Mouse (Mus musculus) heart, embryonic 12.5 days (tissue): Measurements from ENCODE around the gene Kctd19. TPM values are rescaled to one million over a fixed set of nuclear protein-coding genes. Genes with fewer than 3 reads are reported as not detected.

Experiments used
- ATAC-seq: fragments of 200-750 bp; cut with Nextera tagmentation; 2 replicates; pipeline ENCODE4 v1.8.0; 2017; ENCODE audit warnings: moderate TSS enrichment, moderate library complexity; ENCODE audit not compliant: insufficient number of reproducible peaks, low FRiP score
- H3K27ac ChIP-seq: fragments of 300-500 bp; sonication (generic); 2 replicates; pipeline ENCODE4 v1.5.1; 2016; ENCODE audit warnings: mild to moderate bottlenecking, moderate library complexity; ENCODE audit not compliant: poor library complexity, severe bottlenecking
- H3K27me3 ChIP-seq: fragments of 300-500 bp; sonication (generic); replicated peaks from 2 replicates; pipeline ENCODE4 v1.6.1; 2016; ENCODE audit warnings: mild to moderate bottlenecking, moderate library complexity
- H3K36me3 ChIP-seq: fragments of 300-500 bp; sonication (generic); 2 replicates; pipeline ENCODE4 v1.6.1; 2016; ENCODE audit warnings: mild to moderate bottlenecking, moderate library complexity
- H3K4me1 ChIP-seq: fragments of 300-500 bp; sonication (generic); replicated peaks from 2 replicates; pipeline ENCODE4 v1.6.1; 2016; ENCODE audit warnings: mild to moderate bottlenecking
- H3K4me2 ChIP-seq: fragments of 300-500 bp; sonication (generic); 2 replicates; pipeline ENCODE4 v1.6.1; 2016; ENCODE audit warnings: mild to moderate bottlenecking, moderate library complexity
- H3K4me3 ChIP-seq: fragments of 300-500 bp; sonication (generic); 2 replicates; pipeline ENCODE4 v1.5.1; 2016; ENCODE audit warnings: mild to moderate bottlenecking
- H3K9ac ChIP-seq: fragments of 300-500 bp; sonication (generic); 2 replicates; pipeline ENCODE4 v1.6.1; 2016; ENCODE audit warnings: mild to moderate bottlenecking, moderate library complexity
- H3K9me3 ChIP-seq: fragments of 300-500 bp; sonication (generic); replicated peaks from 2 replicates; pipeline ENCODE4 v1.6.1; 2016; ENCODE audit warnings: mild to moderate bottlenecking, moderate library complexity
- WGBS: fragments of 180-500 bp; shearing (Covaris S2); methylation state at CpG from one replicate; pipeline ENCODE4 v1.1.7; 2016; 5-methylcytosine and 5-hydroxymethylcytosine counted together
- polyA plus RNA-seq: library from polyadenylated mRNA; unstranded; fragments of >200 nt; fragmentation: Nextera tagmentation; extraction: Ambion mirVana; gene quantifications from 2 replicates; pipeline ENCODE4 v1.2.1, GENCODE M21; 2016

Gene Kctd19
- polyA plus RNA-seq, 1 experiment from 2014 or later = not detected

GRCm38 (mm10) chr8:105348450-105349095 lies 64.7 kb downstream of the Kctd19 start, which contains the start of gene Slc9a5:
Slc9a5 (plus strand) TSS chr8:105348843.
- H3K9ac ChIP-seq = peak within 1 kb of the TSS; percentile 88
- ATAC-seq = no peak
- peak within 1 kb of the TSS; percentile 92 for H3K27ac ChIP-seq
- peaks cover 49% of the 10 kb centered on the region for H3K4me1 ChIP-seq
- H3K9me3 ChIP-seq = no peaks in the 10 kb centered on the region
- under 1% methylated on average over 34 of the region's 34 CpGs for WGBS
- peak within 1 kb of the TSS; percentile 99 for H3K4me2 ChIP-seq
- peak within 1 kb of the TSS; percentile 78 for H3K4me3 ChIP-seq
- H3K27me3 ChIP-seq = no peaks in the 10 kb centered on the region; the same call in 1 of the 2 replicates
- no peaks in the 10 kb centered on the region for H3K36me3 ChIP-seq

GRCm38 (mm10) chr8:105347428-105348221 lies 65.7 kb downstream of the Kctd19 start, which contains the start of gene Fhod1:
Fhod1 (minus strand) TSS chr8:105347953.
- peak; percentile 90 for ATAC-seq
- H3K27me3 ChIP-seq = no peaks in the 10 kb centered on the region; the same call in 1 of the 2 replicates
- H3K4me2 ChIP-seq = peak within 1 kb of the TSS; percentile 99
- peak within 1 kb of the TSS; percentile 88 for H3K9ac ChIP-seq
- H3K9me3 ChIP-seq = no peaks in the 10 kb centered on the region
- WGBS = under 1% methylated on average over 53 of the region's 53 CpGs
- peaks cover 52% of the 10 kb centered on the region for H3K4me1 ChIP-seq
- H3K27ac ChIP-seq = peak within 1 kb of the TSS; percentile 92
- H3K4me3 ChIP-seq = peak within 1 kb of the TSS; percentile 78
- H3K36me3 ChIP-seq = no peaks in the 10 kb centered on the region

- ATAC-seq = peak; percentile 40
- Histone ChIP-seq H3K4me3 (peak overlapping the region; percentile 78), H3K36me3 (no peaks in the 10 kb centered on the region), H3K27me3 (no peaks in the 10 kb centered on the region; the same call in 1 of the 2 replicates), H3K4me1 (peaks cover 56% of the 10 kb centered on the region), H3K4me2 (peak overlapping the region; percentile 99), H3K27ac (peak overlapping the region; percentile 92), H3K9ac (peak overlapping the region; percentile 88), H3K9me3 (no peaks in the 10 kb centered on the region)
- WGBS = under 1% methylated on average over 34 of the region's 34 CpGs
Observed at GRCm38 (mm10) chr8:105346611-105347427, 66.5 kb downstream of the Kctd19 start.

- H3K4me2 ChIP-seq = peak overlapping the region; percentile 99
- 41% methylated on average over 7 of the region's 7 CpGs for WGBS
- peak overlapping the region; percentile 88; the same call in 1 of the 2 replicates for H3K9ac ChIP-seq
- H3K9me3 ChIP-seq = no peaks in the 10 kb centered on the region
- peak overlapping the region; percentile 54 for H3K27ac ChIP-seq
- peaks cover 64% of the 10 kb centered on the region for H3K4me1 ChIP-seq
- ATAC-seq = no peak
- H3K36me3 ChIP-seq = no peaks in the 10 kb centered on the region
- no peaks in the 10 kb centered on the region for H3K27me3 ChIP-seq
- peak overlapping the region; percentile 78 for H3K4me3 ChIP-seq
Observed at GRCm38 (mm10) chr8:105345061-105345975, 68.0 kb downstream of the Kctd19 start.

GRCm38 (mm10) chr8:105343791-105344574 lies 69.3 kb downstream of the Kctd19 start:
- ATAC-seq = no peak
- Histone ChIP-seq H3K27ac (no peak overlapping the region), H3K4me3 (no peak overlapping the region), H3K9me3 (no peaks in the 10 kb centered on the region), H3K27me3 (no peaks in the 10 kb centered on the region), H3K36me3 (no peaks in the 10 kb centered on the region), H3K4me2 (peak overlapping the region; percentile 4; the same call in 1 of the 2 replicates), H3K9ac (no peak overlapping the region), H3K4me1 (peaks cover 67% of the 10 kb centered on the region)
- 54% methylated on average over 8 of the region's 8 CpGs for WGBS

- Histone ChIP-seq H3K27ac (no peak overlapping the region), H3K4me1 (peaks cover 76% of the 10 kb centered on the region), H3K9me3 (no peaks in the 10 kb centered on the region), H3K9ac (no peak overlapping the region), H3K36me3 (peaks cover 7% of the 10 kb centered on the region), H3K27me3 (no peaks in the 10 kb centered on the region), H3K4me3 (no peak overlapping the region), H3K4me2 (no peak overlapping the region)
- WGBS = 62% methylated on average over 4 of the region's 4 CpGs
- ATAC-seq = no peak
Observed at GRCm38 (mm10) chr8:105342768-105343167, 70.5 kb downstream of the Kctd19 start.

GRCm38 (mm10) chr8:105341399-105341798 lies 71.9 kb downstream of the Kctd19 start:
- H3K27ac ChIP-seq = peak overlapping the region; percentile 74
- no peak overlapping the region for H3K4me3 ChIP-seq
- no peak overlapping the region; the same call in 1 of the 2 replicates for H3K9ac ChIP-seq
- no peaks in the 10 kb centered on the region for H3K27me3 ChIP-seq
- H3K4me1 ChIP-seq = peaks cover 71% of the 10 kb centered on the region
- H3K36me3 ChIP-seq = peaks cover 21% of the 10 kb centered on the region
- no peaks in the 10 kb centered on the region for H3K9me3 ChIP-seq
- ATAC-seq = no peak
- H3K4me2 ChIP-seq = peak overlapping the region; percentile 11; the same call in 1 of the 2 replicates
- WGBS = 27% methylated on average over 8 of the region's 8 CpGs

- 53% methylated on average over 6 of the region's 6 CpGs for WGBS
- H3K4me2 ChIP-seq = 0 out of 2 replicates have a peak overlapping the region, but pooled peaks have one; percentile 5
- H3K27me3 ChIP-seq = no peaks in the 10 kb centered on the region
- H3K9me3 ChIP-seq = no peaks in the 10 kb centered on the region
- H3K36me3 ChIP-seq = peaks cover 34% of the 10 kb centered on the region
- H3K9ac ChIP-seq = no peak overlapping the region
- no peak overlapping the region for H3K4me3 ChIP-seq
- H3K27ac ChIP-seq = peak overlapping the region; percentile 74
- no peak; the same call in 1 of the 2 replicates for ATAC-seq
- H3K4me1 ChIP-seq = peaks cover 57% of the 10 kb centered on the region
Observed at GRCm38 (mm10) chr8:105339886-105340635, 73.2 kb downstream of the Kctd19 start.

- Histone ChIP-seq H3K4me2 (peak overlapping the region; percentile 5; the same call in 1 of the 2 replicates), H3K27me3 (no peaks in the 10 kb centered on the region), H3K27ac (peak overlapping the region; percentile 74), H3K4me1 (peaks cover 47% of the 10 kb centered on the region), H3K4me3 (no peak overlapping the region), H3K36me3 (peaks cover 45% of the 10 kb centered on the region), H3K9me3 (no peaks in the 10 kb centered on the region), H3K9ac (peak overlapping the region; percentile 32)
- no peak for ATAC-seq
- WGBS = 15% methylated on average over 4 of the region's 4 CpGs
Observed at GRCm38 (mm10) chr8:105338992-105339391, 74.3 kb downstream of the Kctd19 start.
